ENCODE assay signal across 9 mouse cellular contexts in genomic region chr3:152166699-152167451, GRCm38 (mm10). TPM values are rescaled to one million over a fixed set of nuclear protein-coding genes. Genes with fewer than 3 reads are reported as not detected.
DNase-seq lines count a peak whose midpoint lies in the region; ATAC-seq and TF ChIP-seq lines count a peak whose summit lies in the region.
"Had no signal": no experiment of that assay in that cellular context is flagged by ENCODE, and none has a peak within 500 bp of the region (broad histone marks: within the 10 kb centered on the region; RNA-seq: fewer than 3 reads in every experiment).

No protein-coding gene starts in this region.

- H3K9ac ChIP-seq in lung, postnatal 0 days (replicated peaks; ENCODE audit: low read depth), result no peak overlapping the region
- no peak overlapping the region for H3K9ac ChIP-seq in embryonic facial prominence, embryonic 15.5 days
- H3K9ac ChIP-seq in limb, embryonic 11.5 days (ENCODE audit: low read length), result no peak overlapping the region
- H3K9ac ChIP-seq in stomach, embryonic 16.5 days (ENCODE audit: low read length), result peak overlapping the region; percentile 30; the same call in 1 of the 2 replicates
- H3K9ac ChIP-seq: liver, embryonic 14.5 days had no signal

- H3K27me3 ChIP-seq in lung, postnatal 0 days (replicated peaks; ENCODE audit: insufficient read depth, low read length), result 0 out of 2 replicates have a peak, but pooled peaks cover 3% of the 10 kb centered on the region
- H3K27me3 ChIP-seq in embryonic facial prominence, embryonic 15.5 days, result peaks cover 15% of the 10 kb centered on the region
- peaks cover 7% of the 10 kb centered on the region for H3K27me3 ChIP-seq in limb, embryonic 11.5 days (ENCODE audit: control insufficient read depth, insufficient read depth, low read length)
- H3K27me3 ChIP-seq in stomach, embryonic 16.5 days (ENCODE audit: control insufficient read depth, insufficient read depth, low read length), result no peaks in the 10 kb centered on the region; the same call in 1 of the 2 replicates

- TF ChIP-seq EP300 in lung, postnatal 0 days (IDR thresholded peaks at IDR 0.05), result no peak

- WGBS in lung, postnatal 0 days, result 35% methylated on average over 26 of the region's 29 CpGs
- 10% methylated on average over 29 of the region's 29 CpGs for whole genome bisulfite sequencing in embryonic facial prominence, embryonic 15.5 days
- 16% methylated on average over 21 of the region's 29 CpGs for whole genome bisulfite sequencing in limb, embryonic 11.5 days
- 23% methylated on average over 29 of the region's 29 CpGs for WGBS in stomach, embryonic 16.5 days

- no peak overlapping the region for H3K4me3 ChIP-seq in lung, postnatal 0 days (ENCODE audit: low read depth, low read length)
- H3K4me3 ChIP-seq in embryonic facial prominence, embryonic 15.5 days (replicated peaks), result peak overlapping the region; percentile 31
- H3K4me3 ChIP-seq in limb, embryonic 11.5 days (ENCODE audit: low read depth, low read length), result peak overlapping the region; percentile 2; the same call in 1 of the 2 replicates
- peak overlapping the region; percentile 18; the same call in 1 of the 2 replicates for H3K4me3 ChIP-seq in stomach, embryonic 16.5 days (replicated peaks; ENCODE audit: low read length)

- no peaks in the 10 kb centered on the region for H3K9me3 ChIP-seq in lung, postnatal 0 days (ENCODE audit: low read length)
- H3K9me3 ChIP-seq in embryonic facial prominence, embryonic 15.5 days (replicated peaks), result no peaks in the 10 kb centered on the region
- no peaks in the 10 kb centered on the region for H3K9me3 ChIP-seq in limb, embryonic 11.5 days (ENCODE audit: control insufficient read depth, low read length)
- no peaks in the 10 kb centered on the region for H3K9me3 ChIP-seq in stomach, embryonic 16.5 days (replicated peaks; ENCODE audit: control insufficient read depth, low read length)

- H3K4me1 ChIP-seq in lung, postnatal 0 days (ENCODE audit: insufficient read depth, low read depth, low read length), result no peaks in the 10 kb centered on the region; the same call in 1 of the 2 replicates
- H3K4me1 ChIP-seq in embryonic facial prominence, embryonic 15.5 days, result peaks cover 25% of the 10 kb centered on the region
- peaks cover 8% of the 10 kb centered on the region; the same call in 1 of the 2 replicates for H3K4me1 ChIP-seq in limb, embryonic 11.5 days (ENCODE audit: control insufficient read depth, insufficient read depth, low read length)
- H3K4me1 ChIP-seq in stomach, embryonic 16.5 days (ENCODE audit: control insufficient read depth, insufficient read depth, low read length), result peaks cover 13% of the 10 kb centered on the region

- intact Hi-C loops in left cerebral cortex, postnatal 25 days (cut with DNase I), result no loop called here

- H3K27ac ChIP-seq in lung, postnatal 0 days (ENCODE audit: low read length), result no peak overlapping the region
- H3K27ac ChIP-seq in embryonic facial prominence, embryonic 15.5 days (replicated peaks), result no peak overlapping the region
- H3K27ac ChIP-seq in limb, embryonic 11.5 days (replicated peaks; ENCODE audit: low read depth, low read length), result no peak overlapping the region
- H3K27ac ChIP-seq in stomach, embryonic 16.5 days (ENCODE audit: low read length), result no peak overlapping the region
- H3K27ac ChIP-seq: liver, embryonic 14.5 days had no signal

- DNase-seq in lung, postnatal 0 days (ENCODE audit: low spot score), result peak; percentile 45
- no peak for DNase-seq in lung, postnatal 14 days
- DNase-seq in limb, embryonic 11.5 days (ENCODE audit: low spot score), result peak; percentile 63
- DNase-seq in left cerebral cortex, postnatal 25 days (ENCODE audit: low spot score in 2 of 2), result no peak
- no peak for DNase-seq in kidney, postnatal 25 days

- no peak for ATAC-seq in lung, postnatal 0 days
- ATAC-seq in embryonic facial prominence, embryonic 15.5 days (ENCODE audit: insufficient number of reproducible peaks, low FRiP score, low TSS enrichment, low read depth), result no peak
- ATAC-seq in limb, embryonic 11.5 days (ENCODE audit: insufficient number of reproducible peaks, low FRiP score, low TSS enrichment, low read depth), result no peak
- no peak for ATAC-seq in stomach, embryonic 16.5 days (ENCODE audit: insufficient read depth, low FRiP score)
- no peak for ATAC-seq in inflammation-experienced regulatory T-cells, adult 6 months

- H3K4me2 ChIP-seq in lung, postnatal 0 days (replicated peaks; ENCODE audit: low read depth, low read length), result peak overlapping the region; percentile 34
- H3K4me2 ChIP-seq in embryonic facial prominence, embryonic 15.5 days (replicated peaks), result peak overlapping the region; percentile 97
- H3K4me2 ChIP-seq in limb, embryonic 11.5 days (ENCODE audit: low read depth, severe bottlenecking), result peak overlapping the region; percentile 96
- H3K4me2 ChIP-seq in stomach, embryonic 16.5 days (ENCODE audit: low read depth, low read length), result peak overlapping the region; percentile 42

- no peak for TF ChIP-seq CTCF in lung, postnatal 0 days (IDR thresholded peaks at IDR 0.05)

- H3K36me3 ChIP-seq in lung, postnatal 0 days (ENCODE audit: insufficient read depth, low read length), result no peaks in the 10 kb centered on the region
- H3K36me3 ChIP-seq in embryonic facial prominence, embryonic 15.5 days, result no peaks in the 10 kb centered on the region
- no peaks in the 10 kb centered on the region for H3K36me3 ChIP-seq in limb, embryonic 11.5 days (ENCODE audit: control insufficient read depth, insufficient read depth, low read length)
- no peaks in the 10 kb centered on the region for H3K36me3 ChIP-seq in stomach, embryonic 16.5 days (ENCODE audit: control insufficient read depth, insufficient read depth, low read length)

RNA-seq across cellular contexts. Expression of gene Gipc2, which starts 0.8 kb away (rescaled TPM):
- 86.3 and 107 TPM in 2 replicates for polyA plus RNA-seq in lung, postnatal 0 days (2015; fragmentation: Nextera tagmentation; extraction: Ambion mirVana)
- polyA plus RNA-seq in embryonic facial prominence, embryonic 15.5 days (2015; fragmentation: Nextera tagmentation; extraction: Ambion mirVana), result 4.5 and 8.6 TPM in 2 replicates
- 3.0 and 3.3 TPM in 2 replicates for polyA plus RNA-seq in limb, embryonic 11.5 days (2014; fragmentation: Nextera tagmentation; extraction: Ambion mirVana)
- 56.1 and 59.9 TPM in 2 replicates for polyA plus RNA-seq in stomach, embryonic 16.5 days (2015; fragmentation: Nextera tagmentation; extraction: Ambion mirVana)
- total RNA-seq in left cerebral cortex, postnatal 25 days (2021), result 1 to 10 TPM; 1.8 to 5.8 TPM
- polyA plus RNA-seq in inflammation-experienced regulatory T-cells, adult 6 months (2017; shearing (Covaris generic)), result not detected

RNA-seq across cellular contexts. Expression of gene Dnajb4, which starts 43.2 kb away (rescaled TPM):
- polyA plus RNA-seq in lung, postnatal 0 days (2015; fragmentation: Nextera tagmentation; extraction: Ambion mirVana), result 54.0 and 58.7 TPM in 2 replicates
- polyA plus RNA-seq in embryonic facial prominence, embryonic 15.5 days (2015; fragmentation: Nextera tagmentation; extraction: Ambion mirVana), result 33.8 and 34.2 TPM in 2 replicates
- polyA plus RNA-seq in limb, embryonic 11.5 days (2014; fragmentation: Nextera tagmentation; extraction: Ambion mirVana), result 32.4 and 33.2 TPM in 2 replicates
- 38.9 and 39.8 TPM in 2 replicates for polyA plus RNA-seq in stomach, embryonic 16.5 days (2015; fragmentation: Nextera tagmentation; extraction: Ambion mirVana)
- 10 to 100 TPM; 71.5 to 72.5 TPM for total RNA-seq in left cerebral cortex, postnatal 25 days (2021)
- 1 to 10 TPM; 4.6 to 6.1 (median 5.8) TPM for polyA plus RNA-seq in inflammation-experienced regulatory T-cells, adult 6 months (2017; shearing (Covaris generic))

RNA-seq across cellular contexts. Expression of gene Fubp1, which starts 43.3 kb away (rescaled TPM):
- 74.9 and 95.5 TPM in 2 replicates for polyA plus RNA-seq in lung, postnatal 0 days (2015; fragmentation: Nextera tagmentation; extraction: Ambion mirVana)
- polyA plus RNA-seq in embryonic facial prominence, embryonic 15.5 days (2015; fragmentation: Nextera tagmentation; extraction: Ambion mirVana), result 202 and 211 TPM in 2 replicates
- 452 and 482 TPM in 2 replicates for polyA plus RNA-seq in limb, embryonic 11.5 days (2014; fragmentation: Nextera tagmentation; extraction: Ambion mirVana)
- polyA plus RNA-seq in stomach, embryonic 16.5 days (2015; fragmentation: Nextera tagmentation; extraction: Ambion mirVana), result 156 and 169 TPM in 2 replicates
- 100 to 1,000 TPM; 115 to 128 TPM for total RNA-seq in left cerebral cortex, postnatal 25 days (2021)
- polyA plus RNA-seq in inflammation-experienced regulatory T-cells, adult 6 months (2017; shearing (Covaris generic)), result 100 to 1,000 TPM; 197 to 282 (median 262) TPM

Comparison
In these comparisons a context has a peak if more than half of its experiments do, and no peak if none do; other contexts are left out.
1. DNase-seq: peak in lung, postnatal 0 days (single experiment) and limb, embryonic 11.5 days (single experiment); none in lung, postnatal 14 days (single experiment), left cerebral cortex, postnatal 25 days (0 of 2) and kidney, postnatal 25 days (0 of 2).
2. H3K4me2 ChIP-seq: peak in every context shown above with its lines; median percentile 97 in embryonic facial prominence, embryonic 15.5 days; 96 in limb, embryonic 11.5 days; 42 in stomach, embryonic 16.5 days; 34 in lung, postnatal 0 days.